Mouse (Mus musculus): ENCODE results near the gene Olfr1049.
"Not testable (repeated sequence)": the region's sequence is repeated elsewhere in the genome, so short reads cannot be mapped to it uniquely, and the experiment has no call there.

Gene Olfr1049

GRCm38 (mm10) chr2:86258228-86258627, at the start of gene Olfr1049:
TSS of gene Olfr1049 (minus strand) at chr2:86258328.
- not testable (repeated sequence) for DNase-seq (ENCODE audit: extremely low spot score, low spot score)

GRCm38 (mm10) chr2:86292155-86292554, 34.0 kb upstream of the Olfr1049 start, which contains the start of gene Olfr1052:
TSS of gene Olfr1052 (plus strand) at chr2:86292455.
- DNase-seq (ENCODE audit: extremely low spot score, low spot score), result no peak

- DNase-seq (ENCODE audit: extremely low spot score, low spot score), result not testable (repeated sequence)
Measured at GRCm38 (mm10) chr2:86278988-86279387, 20.9 kb upstream of the Olfr1049 start, which contains the start of gene Olfr1051. TSS of gene Olfr1051 (minus strand) at chr2:86279088.

- DNase-seq (ENCODE audit: extremely low spot score, low spot score), result no peak
Measured at GRCm38 (mm10) chr2:86240189-86240588, 17.9 kb downstream of the Olfr1049 start, which contains the start of gene Olfr1048. TSS of gene Olfr1048 (minus strand) at chr2:86240289.

GRCm38 (mm10) chr2:86231301-86231700, 26.8 kb downstream of the Olfr1049 start, which contains the start of gene Olfr1047:
TSS of gene Olfr1047 (minus strand) at chr2:86231401.
- no peak for DNase-seq (ENCODE audit: extremely low spot score, low spot score)

- DNase-seq (ENCODE audit: extremely low spot score, low spot score), result no peak
Measured at GRCm38 (mm10) chr2:86219214-86219613, 38.9 kb downstream of the Olfr1049 start, which contains the start of gene Olfr1046. TSS of gene Olfr1046 (minus strand) at chr2:86219314.

Measured in neural tube, embryonic 10.5 days (tissue).